Mouse (Mus musculus): Measurements from ENCODE around the gene Huwe1. TPM values are rescaled to one million over a fixed set of nuclear protein-coding genes. Genes with fewer than 3 reads are reported as not detected.

The Huwe1 gene
- 100 to 1,000 TPM; 160 to 172 TPM for total RNA-seq (2021)
- long read RNA-seq, experiment 1, partial matches to known transcripts = 15 of 21 reads
- long read RNA-seq, experiment 1, other reads (novel, unspliced or antisense) = 6 of 21 reads
- long read RNA-seq, experiment 2, partial matches to known transcripts = 15 of 19 reads
- long read RNA-seq, experiment 2, other reads (novel, unspliced or antisense) = 4 of 19 reads

- intact Hi-C loops (cut with DNase I) = no loop called here
- peak; percentile 61 for DNase-seq
These were observed at the start of gene Huwe1 for GRCm38 (mm10) chrX:151800701-151801511. Gene Huwe1, plus strand, starts transcription at chrX:151800807.

GRCm38 (mm10) chrX:151780348-151780747, 20.3 kb upstream of the Huwe1 start:
- no peak for DNase-seq
- intact Hi-C loops (cut with DNase I) = no loop called here

- intact Hi-C loops (cut with DNase I) = no loop called here
- DNase-seq = no peak
These were observed 17.7 kb upstream of the Huwe1 start for GRCm38 (mm10) chrX:151782939-151783338.

- no peak for DNase-seq
These were observed 7.8 kb upstream of the Huwe1 start for GRCm38 (mm10) chrX:151792766-151793165.

GRCm38 (mm10) chrX:151797970-151798369, 2.6 kb upstream of the Huwe1 start:
- DNase-seq = no peak
- intact Hi-C loops (cut with DNase I) = no loop called here

More at GRCm38 (mm10) chrX:151792766-151793165, 7.8 kb upstream of the Huwe1 start:
- intact Hi-C loops (cut with DNase I) = no loop called here

- intact Hi-C loops (cut with DNase I) = no loop called here
- no peak for DNase-seq
These were observed 1.8 kb downstream of the Huwe1 start for GRCm38 (mm10) chrX:151802328-151802955.

- intact Hi-C loops (cut with DNase I) = no loop called here
- DNase-seq = peak; percentile 89 to 91
These were observed 2.6 kb downstream of the Huwe1 start for GRCm38 (mm10) chrX:151802956-151803776.

GRCm38 (mm10) chrX:151803777-151804101, 3.1 kb downstream of the Huwe1 start:
- DNase-seq = peak; percentile 43 to 58
- intact Hi-C loops (cut with DNase I) = no loop called here

- DNase-seq = no peak
- intact Hi-C loops (cut with DNase I) = no loop called here
These were observed 3.8 kb downstream of the Huwe1 start for GRCm38 (mm10) chrX:151804388-151804787.

- peak in 1 of 2 experiments; percentile 10 for DNase-seq
- intact Hi-C loops (cut with DNase I) = no loop called here
These were observed 10.9 kb downstream of the Huwe1 start for GRCm38 (mm10) chrX:151811481-151811880.

GRCm38 (mm10) chrX:151813656-151814055, 13.0 kb downstream of the Huwe1 start:
- intact Hi-C loops (cut with DNase I) = no loop called here
- DNase-seq = no peak

- DNase-seq = no peak
- intact Hi-C loops (cut with DNase I) = no loop called here
These were observed 17.1 kb downstream of the Huwe1 start for GRCm38 (mm10) chrX:151817712-151818111.

GRCm38 (mm10) chrX:151828971-151829370, 28.4 kb downstream of the Huwe1 start:
- DNase-seq = no peak
- intact Hi-C loops (cut with DNase I) = no loop called here

- intact Hi-C loops (cut with DNase I) = no loop called here
- no peak for DNase-seq
These were observed 30.7 kb downstream of the Huwe1 start for GRCm38 (mm10) chrX:151831260-151831659.

- intact Hi-C loops (cut with DNase I) = no loop called here
- no peak for DNase-seq
These were observed 32.4 kb downstream of the Huwe1 start for GRCm38 (mm10) chrX:151832982-151833381.

- intact Hi-C loops (cut with DNase I) = loop anchor here (5.0 kb wide), 1 partner anchor 38 kb away; no protein-coding TSS in a partner anchor
- peak in 1 of 2 experiments; percentile 10 for DNase-seq
These were observed 58.8 kb downstream of the Huwe1 start for GRCm38 (mm10) chrX:151859436-151859835.

- DNase-seq = no peak
- intact Hi-C loops (cut with DNase I) = no loop called here
These were observed 110.1 kb downstream of the Huwe1 start for GRCm38 (mm10) chrX:151910692-151911091.

GRCm38 (mm10) chrX:151912267-151912666, 111.7 kb downstream of the Huwe1 start:
- DNase-seq = no peak
- intact Hi-C loops (cut with DNase I) = no loop called here

- intact Hi-C loops (cut with DNase I) = no loop called here
- no peak for DNase-seq
These were observed 128.8 kb downstream of the Huwe1 start for GRCm38 (mm10) chrX:151929390-151929789.

- intact Hi-C loops (cut with DNase I) = loop anchor here (5.0 kb wide), 1 partner anchor 83 kb away; no protein-coding TSS in a partner anchor
These were observed 138.2 kb downstream of the Huwe1 start for GRCm38 (mm10) chrX:151938852-151939251.

More at GRCm38 (mm10) chrX:151938852-151939251, 138.2 kb downstream of the Huwe1 start:
- DNase-seq = no peak

Data from heart, postnatal 14 days (tissue).